Mouse (Mus musculus): ENCODE data around the gene Fxyd2. TPM values are rescaled to one million over a fixed set of nuclear protein-coding genes. Genes with fewer than 3 reads are reported as not detected.

Fxyd2 gene
- polyA plus RNA-seq, 1 experiment from 2014 or later: 2.9 TPM

GRCm38 (mm10) chr9:45458363-45458762 is 58.9 kb downstream of the Fxyd2 start:
- Histone ChIP-seq H3K4me3 (no peak overlapping the region), H3K4me1 (peaks cover 6% of the 10 kb centered on the region; the same call in 1 of the 2 replicates), H3K4me2 (replicated peaks) (no peak overlapping the region), H3K27me3 (no peaks in the 10 kb centered on the region), H3K27ac (no peak overlapping the region), H3K36me3 (no peaks in the 10 kb centered on the region), H3K9me3 (no peaks in the 10 kb centered on the region), H3K9ac (no peak overlapping the region)
- ATAC-seq (ENCODE audit: insufficient number of reproducible peaks, insufficient read depth, low FRiP score, low TSS enrichment): no peak
- WGBS: 63% methylated on average over 14 of the region's 14 CpGs

Other genes with a start within 250 kb of the Fxyd2 start
- gene BC049352, start 217.7 kb upstream of the Fxyd2 start, polyA plus RNA-seq (2016; fragmentation: Nextera tagmentation; extraction: Ambion mirVana): 0.36 and 0.38 TPM in 2 replicates
- 0.22 and 0.56 TPM in 2 replicates for gene Tmprss4, start 195.6 kb upstream of the Fxyd2 start, polyA plus RNA-seq (2016; fragmentation: Nextera tagmentation; extraction: Ambion mirVana)
- gene Il10ra, start 130.5 kb upstream of the Fxyd2 start, polyA plus RNA-seq (2016; fragmentation: Nextera tagmentation; extraction: Ambion mirVana): 0.45 and 0.60 TPM in 2 replicates
- gene Tmprss13, start 80.6 kb upstream of the Fxyd2 start, polyA plus RNA-seq (2016; fragmentation: Nextera tagmentation; extraction: Ambion mirVana): 0.81 and 0.90 TPM in 2 replicates
- gene Fxyd6, start 29.5 kb upstream of the Fxyd2 start, polyA plus RNA-seq (2016; fragmentation: Nextera tagmentation; extraction: Ambion mirVana): 117 and 121 TPM in 2 replicates
- 0.87 and 1.2 TPM in 2 replicates for gene Dscaml1, start 27.0 kb downstream of the Fxyd2 start, polyA plus RNA-seq (2016; fragmentation: Nextera tagmentation; extraction: Ambion mirVana)

Measured in embryonic facial prominence, embryonic 12.5 days (tissue).